Mouse (Mus musculus) adrenal gland, postnatal 25 days (tissue): ENCODE data around the gene Fam131b. TPM values are rescaled to one million over a fixed set of nuclear protein-coding genes. Genes with fewer than 3 reads are reported as not detected.

Source experiments
- DNase-seq: peaks from one replicate; pipeline ENCODE4 v3.0.0; 2021; ENCODE audit warnings: mixed read lengths
- total RNA-seq: library from RNA; stranded (reverse); gene quantifications from 2 replicates; pipeline ENCODE4 v1.2.3, GENCODE M21; 2021

Gene Fam131b
- total RNA-seq, 1 experiment from 2014 or later, result not detected

GRCm38 (mm10) chr6:42355794-42356600 is 31.6 kb upstream of the Fam131b start:
- DNase-seq, result no peak

GRCm38 (mm10) chr6:42355366-42355765 is 30.9 kb upstream of the Fam131b start:
- DNase-seq, result no peak

GRCm38 (mm10) chr6:42354076-42355019 is 29.9 kb upstream of the Fam131b start:
- no peak for DNase-seq

- DNase-seq, result no peak
Observed at GRCm38 (mm10) chr6:42353180-42353579, 28.7 kb upstream of the Fam131b start.

GRCm38 (mm10) chr6:42352486-42352846 is 28.0 kb upstream of the Fam131b start:
- no peak for DNase-seq

GRCm38 (mm10) chr6:42351776-42352485 is 27.5 kb upstream of the Fam131b start:
- DNase-seq, result no peak

GRCm38 (mm10) chr6:42350968-42351775 is 26.7 kb upstream of the Fam131b start:
- DNase-seq, result no peak

GRCm38 (mm10) chr6:42350021-42350967 is 25.9 kb upstream of the Fam131b start:
- peak; percentile 88 for DNase-seq

GRCm38 (mm10) chr6:42349426-42350020 is 25.1 kb upstream of the Fam131b start, which contains the start of gene Zyx:
Zyx (plus strand) TSS chr6:42349630.
- peak; percentile 93 for DNase-seq

- DNase-seq, result peak; percentile 83
Observed at GRCm38 (mm10) chr6:42349006-42349425, 24.6 kb upstream of the Fam131b start.

- no peak for DNase-seq
Observed at GRCm38 (mm10) chr6:42348281-42349005, 24.0 kb upstream of the Fam131b start.

- DNase-seq, result no peak
Observed at GRCm38 (mm10) chr6:42344255-42344654, 19.8 kb upstream of the Fam131b start.

GRCm38 (mm10) chr6:42343361-42344120 is 19.1 kb upstream of the Fam131b start:
- DNase-seq, result no peak

GRCm38 (mm10) chr6:42342171-42342570 is 17.7 kb upstream of the Fam131b start:
- DNase-seq, result no peak

- no peak for DNase-seq
Observed at GRCm38 (mm10) chr6:42339981-42340380, 15.5 kb upstream of the Fam131b start.

- no peak for DNase-seq
Observed at GRCm38 (mm10) chr6:42339189-42339588, 14.7 kb upstream of the Fam131b start.

- no peak for DNase-seq
Observed at GRCm38 (mm10) chr6:42330946-42331345, 6.5 kb upstream of the Fam131b start.

GRCm38 (mm10) chr6:42330216-42330615 is 5.8 kb upstream of the Fam131b start:
- DNase-seq, result no peak
